Mouse (Mus musculus): ENCODE measurements around the gene Hnrnpa0. TPM values are rescaled to one million over a fixed set of nuclear protein-coding genes. Genes with fewer than 3 reads are reported as not detected.
"Not testable (repeated sequence)": the region's sequence is repeated elsewhere in the genome, so short reads cannot be mapped to it uniquely, and the experiment has no call there.

The Hnrnpa0 gene
- polyA plus RNA-seq, 1 experiment = 122 TPM

- TF ChIP-seq SRF (IDR thresholded peaks at IDR 0.05; ENCODE audit: control insufficient read depth, insufficient read length, low read depth) (no peak), USF1 (IDR thresholded peaks at IDR 0.05; ENCODE audit: low read depth) (no peak), POLR2A (IDR thresholded peaks at IDR 0.05; ENCODE audit: insufficient read length, low read depth) (no peak), CEBPB (IDR thresholded peaks at IDR 0.05; ENCODE audit: insufficient read depth, poor library complexity, severe bottlenecking) (no peak), E2F4 (IDR thresholded peaks at IDR 0.05; ENCODE audit: insufficient read depth) (no peak)
- H3K36me3 ChIP-seq (ENCODE audit: control insufficient read depth, insufficient read depth) = no peaks in the 10 kb centered on the region
- peaks cover 5% of the 10 kb centered on the region for H3K27me3 ChIP-seq (ENCODE audit: control insufficient read depth, insufficient read depth, insufficient read length)
- no peaks in the 10 kb centered on the region for H3K79me2 ChIP-seq (ENCODE audit: control insufficient read depth, insufficient read depth)
- no peak overlapping the region for H3ac ChIP-seq (ENCODE audit: control insufficient read depth, insufficient read length)
- peak overlapping the region; percentile 90 for H3K4me2 ChIP-seq (ENCODE audit: low read depth)
- H3K4me3 ChIP-seq = no peak overlapping the region
These were observed 20.0 kb upstream of the Hnrnpa0 start for GRCm38 (mm10) chr13:58148256-58148831.

GRCm38 (mm10) chr13:58147760-58148159 is 19.4 kb upstream of the Hnrnpa0 start:
- no peaks in the 10 kb centered on the region for H3K79me2 ChIP-seq (ENCODE audit: control insufficient read depth, insufficient read depth)
- H3K4me3 ChIP-seq = no peak overlapping the region
- no peak overlapping the region for H3K4me2 ChIP-seq (ENCODE audit: low read depth)
- peaks cover 5% of the 10 kb centered on the region for H3K27me3 ChIP-seq (ENCODE audit: control insufficient read depth, insufficient read depth, insufficient read length)
- H3K36me3 ChIP-seq (ENCODE audit: control insufficient read depth, insufficient read depth) = no peaks in the 10 kb centered on the region
- H3ac ChIP-seq (ENCODE audit: control insufficient read depth, insufficient read length) = no peak overlapping the region
- TF ChIP-seq USF1 (IDR thresholded peaks at IDR 0.05; ENCODE audit: low read depth) = no peak
- TF ChIP-seq MYOD1 (IDR thresholded peaks at IDR 0.05; ENCODE audit: control insufficient read depth in 1 of 3, insufficient read length in 2 of 3, low read depth in 2 of 3) = no peak
- no peak for TF ChIP-seq E2F4 (IDR thresholded peaks at IDR 0.05; ENCODE audit: insufficient read depth)
- TF ChIP-seq MYOG (IDR thresholded peaks at IDR 0.05; ENCODE audit: control insufficient read depth in 1 of 3, insufficient read depth in 1 of 3, insufficient read length in 2 of 3, low read depth in 2 of 3) = no peak
- TF ChIP-seq REST (IDR thresholded peaks at IDR 0.05; ENCODE audit: insufficient read depth, insufficient read length) = no peak
- no peak for TF ChIP-seq POLR2AphosphoS2 (IDR thresholded peaks at IDR 0.05; ENCODE audit: insufficient read length, low read depth)
- no peak for TF ChIP-seq SRF (IDR thresholded peaks at IDR 0.05; ENCODE audit: control insufficient read depth, insufficient read length, low read depth)
- TF ChIP-seq MAX (IDR thresholded peaks at IDR 0.05; ENCODE audit: low read depth) = no peak
- TF ChIP-seq CEBPB (IDR thresholded peaks at IDR 0.05; ENCODE audit: insufficient read depth, poor library complexity, severe bottlenecking) = no peak
- TF ChIP-seq POLR2A (IDR thresholded peaks at IDR 0.05; ENCODE audit: insufficient read length, low read depth) = no peak
- TF ChIP-seq TCF3 (IDR thresholded peaks at IDR 0.05; ENCODE audit: insufficient read length, low read depth) = no peak
- TF ChIP-seq TCF12 (IDR thresholded peaks at IDR 0.05; ENCODE audit: insufficient read depth, poor library complexity, severe bottlenecking) = no peak

GRCm38 (mm10) chr13:58146603-58147002 is 18.2 kb upstream of the Hnrnpa0 start:
- not testable (repeated sequence) for H3K4me3 ChIP-seq; H3K36me3 ChIP-seq (ENCODE audit: control insufficient read depth, insufficient read depth); H3K27me3 ChIP-seq (ENCODE audit: control insufficient read depth, insufficient read depth, insufficient read length); H3K79me2 ChIP-seq (ENCODE audit: control insufficient read depth, insufficient read depth); H3ac ChIP-seq (ENCODE audit: control insufficient read depth, insufficient read length); H3K4me2 ChIP-seq (ENCODE audit: low read depth)

- H3ac ChIP-seq (ENCODE audit: control insufficient read depth, insufficient read length) = no peak overlapping the region
These were observed 3.3 kb upstream of the Hnrnpa0 start for GRCm38 (mm10) chr13:58131692-58132091.

GRCm38 (mm10) chr13:58129687-58130246 is 1.4 kb upstream of the Hnrnpa0 start:
- TF ChIP-seq REST (IDR thresholded peaks at IDR 0.05; ENCODE audit: insufficient read depth, insufficient read length) (no peak), CEBPB (IDR thresholded peaks at IDR 0.05; ENCODE audit: insufficient read depth, poor library complexity, severe bottlenecking) (no peak), E2F4 (IDR thresholded peaks at IDR 0.05; ENCODE audit: insufficient read depth) (no peak), MAX (IDR thresholded peaks at IDR 0.05; ENCODE audit: low read depth) (no peak), SRF (IDR thresholded peaks at IDR 0.05; ENCODE audit: control insufficient read depth, insufficient read length, low read depth) (no peak), POLR2A (IDR thresholded peaks at IDR 0.05; ENCODE audit: insufficient read length, low read depth) (no peak), POLR2AphosphoS2 (IDR thresholded peaks at IDR 0.05; ENCODE audit: insufficient read length, low read depth) (no peak), TCF3 (IDR thresholded peaks at IDR 0.05; ENCODE audit: insufficient read length, low read depth) (no peak), USF1 (IDR thresholded peaks at IDR 0.05; ENCODE audit: low read depth) (no peak), MYOD1 (IDR thresholded peaks at IDR 0.05; ENCODE audit: control insufficient read depth in 1 of 3, insufficient read length in 2 of 3, low read depth in 2 of 3) (no peak), MYOG (IDR thresholded peaks at IDR 0.05; ENCODE audit: control insufficient read depth in 1 of 3, insufficient read depth in 1 of 3, insufficient read length in 2 of 3, low read depth in 2 of 3) (no peak), TCF12 (IDR thresholded peaks at IDR 0.05; ENCODE audit: insufficient read depth, poor library complexity, severe bottlenecking) (no peak)
- H3ac ChIP-seq (ENCODE audit: control insufficient read depth, insufficient read length) = peak overlapping the region; percentile 99
- peaks cover 19% of the 10 kb centered on the region for H3K79me2 ChIP-seq (ENCODE audit: control insufficient read depth, insufficient read depth)
- no peaks in the 10 kb centered on the region for H3K27me3 ChIP-seq (ENCODE audit: control insufficient read depth, insufficient read depth, insufficient read length)
- H3K36me3 ChIP-seq (ENCODE audit: control insufficient read depth, insufficient read depth) = no peaks in the 10 kb centered on the region
- H3K4me2 ChIP-seq (ENCODE audit: low read depth) = peak overlapping the region; percentile 86
- H3K4me3 ChIP-seq = peak overlapping the region; percentile 61

More at GRCm38 (mm10) chr13:58131692-58132091, 3.3 kb upstream of the Hnrnpa0 start:
- H3K4me3 ChIP-seq = no peak overlapping the region
- no peaks in the 10 kb centered on the region for H3K27me3 ChIP-seq (ENCODE audit: control insufficient read depth, insufficient read depth, insufficient read length)
- H3K36me3 ChIP-seq (ENCODE audit: control insufficient read depth, insufficient read depth) = no peaks in the 10 kb centered on the region
- H3K79me2 ChIP-seq (ENCODE audit: control insufficient read depth, insufficient read depth) = peaks cover 6% of the 10 kb centered on the region
- TF ChIP-seq TCF3 (IDR thresholded peaks at IDR 0.05; ENCODE audit: insufficient read length, low read depth) = no peak
- peak in 1 of 3 experiments; percentile 52 for TF ChIP-seq MYOD1 (IDR thresholded peaks at IDR 0.05; ENCODE audit: control insufficient read depth in 1 of 3, insufficient read length in 2 of 3, low read depth in 2 of 3)
- peak in 1 of 3 experiments; percentile 29 for TF ChIP-seq MYOG (IDR thresholded peaks at IDR 0.05; ENCODE audit: control insufficient read depth in 1 of 3, insufficient read depth in 1 of 3, insufficient read length in 2 of 3, low read depth in 2 of 3)
- no peak for TF ChIP-seq MAX (IDR thresholded peaks at IDR 0.05; ENCODE audit: low read depth)
- TF ChIP-seq POLR2A (IDR thresholded peaks at IDR 0.05; ENCODE audit: insufficient read length, low read depth) = no peak
- no peak overlapping the region for H3K4me2 ChIP-seq (ENCODE audit: low read depth)
